Comparison of ENCODE assay signal across 10 mouse cellular contexts in the genomic region with DNA sequence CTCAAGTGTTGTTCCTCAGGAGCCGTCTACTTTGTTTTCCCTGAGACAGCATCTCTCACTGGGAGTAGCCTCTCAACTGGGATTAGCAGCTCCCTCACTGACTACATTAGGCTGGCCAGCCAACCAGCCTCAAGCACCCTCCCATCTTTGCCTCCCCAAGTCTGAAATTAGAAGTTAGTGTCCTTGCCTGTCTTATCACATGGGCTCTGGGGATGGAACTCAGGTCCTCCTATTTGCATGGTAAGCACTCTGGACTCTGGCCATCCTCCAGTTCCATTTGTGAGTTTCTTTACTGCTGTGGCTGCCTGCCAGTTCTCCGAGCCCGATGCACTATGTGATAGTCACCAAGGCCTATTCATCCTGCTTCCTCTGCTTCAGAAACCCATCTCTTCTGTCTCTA. TPM values are rescaled to one million over a fixed set of nuclear protein-coding genes. Genes with fewer than 3 reads are reported as not detected.
DNase-seq lines count a peak whose midpoint lies in the region.
"Had no signal": no experiment of that assay in that cellular context is flagged by ENCODE, and none has a peak within 500 bp of the region (broad histone marks: within the 10 kb centered on the region; RNA-seq: fewer than 3 reads in every experiment).

No protein-coding gene starts in this region.

- intact Hi-C loops in heart, postnatal 25 days (cut with DNase I): no loop called here

- DNase-seq in heart, adult 18-20 months: peak; percentile 70 to 78
- no peak for DNase-seq in heart, postnatal 25 days (ENCODE audit: low spot score)
- peak; percentile 67 for DNase-seq in right cerebral cortex, postnatal 4 days
- DNase-seq in right cerebral cortex, postnatal 36 days (ENCODE audit: low spot score in 2 of 2): no peak
- peak; percentile 76 for DNase-seq in heart, postnatal 4 days
- peak; percentile 39 to 64 for DNase-seq in lung, postnatal 4 days
- DNase-seq in B cell, adult 2 months: no peak
- DNase-seq in embryo, embryonic 11 days: no peak

RNA-seq across cellular contexts. Expression of gene Rtp4, which starts 4.3 kb away (rescaled TPM):
- 1 to 10 TPM; 4.4 to 4.8 TPM for total RNA-seq in heart, adult 18-20 months (2021)
- total RNA-seq in heart, postnatal 25 days (2021): 1 to 10 TPM; 4.9 to 6.2 TPM
- total RNA-seq in heart, postnatal 4 days (2021): 1 to 10 TPM; 1.8 to 2.1 TPM

RNA-seq across cellular contexts. Expression of gene Masp1, which starts 4.8 kb away (rescaled TPM):
- 10 to 100 TPM; 11.6 to 13.4 TPM for total RNA-seq in heart, adult 18-20 months (2021)
- 10 to 100 TPM; 17.5 to 22.0 TPM for total RNA-seq in heart, postnatal 25 days (2021)
- 10 to 100 TPM; 22.6 to 26.2 TPM for total RNA-seq in heart, postnatal 4 days (2021)
- total RNA-seq: common myeloid progenitor, adult 5-6 weeks; neutrophil, adult 5-6 weeks had no signal

Comparison
In these comparisons a context has a peak if more than half of its experiments do, and no peak if none do; other contexts are left out.
1. DNase-seq: peak in heart, adult 18-20 months (2 of 2), right cerebral cortex, postnatal 4 days (single experiment), heart, postnatal 4 days (single experiment) and lung, postnatal 4 days (2 of 2); none in heart, postnatal 25 days (single experiment), right cerebral cortex, postnatal 36 days (0 of 2), B cell, adult 2 months (0 of 2) and embryo, embryonic 11 days (single experiment).